Mouse (Mus musculus) embryonic facial prominence, embryonic 15.5 days (tissue): ENCODE data around the gene Map3k9. TPM values are rescaled to one million over a fixed set of nuclear protein-coding genes. Genes with fewer than 3 reads are reported as not detected.

Experiments used
- ATAC-seq: fragments of 200-750 bp; cut with Nextera tagmentation; 2 replicates; pipeline ENCODE4 v1.8.0; 2017; ENCODE audit warnings: low read depth, moderate TSS enrichment; ENCODE audit not compliant: insufficient number of reproducible peaks, low FRiP score, low TSS enrichment
- H3K27ac ChIP-seq: fragments of 300-500 bp; sonication (generic); replicated peaks from 2 replicates; pipeline ENCODE4 v1.5.1; 2015; ENCODE audit warnings: mild to moderate bottlenecking, inconsistent platforms
- H3K27me3 ChIP-seq: fragments of 300-500 bp; sonication (generic); 2 replicates; pipeline ENCODE4 v1.6.1; 2015; ENCODE audit warnings: inconsistent platforms
- H3K36me3 ChIP-seq: fragments of 300-500 bp; sonication (generic); 2 replicates; pipeline ENCODE4 v1.6.1; 2015; ENCODE audit warnings: mild to moderate bottlenecking, inconsistent platforms
- H3K4me1 ChIP-seq: fragments of 300-500 bp; sonication (generic); 2 replicates; pipeline ENCODE4 v1.6.1; 2015; ENCODE audit warnings: inconsistent platforms
- H3K4me2 ChIP-seq: fragments of 300-500 bp; sonication (generic); replicated peaks from 2 replicates; pipeline ENCODE4 v1.6.1; 2015; ENCODE audit warnings: mild to moderate bottlenecking, inconsistent platforms
- H3K4me3 ChIP-seq: fragments of 300-500 bp; sonication (generic); replicated peaks from 2 replicates; pipeline ENCODE4 v1.5.1; 2015; ENCODE audit warnings: mild to moderate bottlenecking, inconsistent platforms
- H3K9ac ChIP-seq: fragments of 300-500 bp; sonication (generic); 2 replicates; pipeline ENCODE4 v1.6.1; 2015; ENCODE audit warnings: inconsistent platforms
- H3K9me3 ChIP-seq: fragments of 300-500 bp; sonication (generic); replicated peaks from 2 replicates; pipeline ENCODE4 v1.6.1; 2016; ENCODE audit warnings: inconsistent platforms
- WGBS: fragments of 180-500 bp; shearing (Covaris S2); methylation state at CpG from one replicate; pipeline ENCODE4 v1.1.7; 2015; 5-methylcytosine and 5-hydroxymethylcytosine counted together
- polyA plus RNA-seq: library from polyadenylated mRNA; unstranded; fragments of >200 nt; fragmentation: Nextera tagmentation; extraction: Ambion mirVana; gene quantifications from 2 replicates; pipeline ENCODE4 v1.2.1, GENCODE M21; 2015

The Map3k9 gene
- polyA plus RNA-seq, 1 experiment from 2014 or later: 2.0 TPM

DNA sequence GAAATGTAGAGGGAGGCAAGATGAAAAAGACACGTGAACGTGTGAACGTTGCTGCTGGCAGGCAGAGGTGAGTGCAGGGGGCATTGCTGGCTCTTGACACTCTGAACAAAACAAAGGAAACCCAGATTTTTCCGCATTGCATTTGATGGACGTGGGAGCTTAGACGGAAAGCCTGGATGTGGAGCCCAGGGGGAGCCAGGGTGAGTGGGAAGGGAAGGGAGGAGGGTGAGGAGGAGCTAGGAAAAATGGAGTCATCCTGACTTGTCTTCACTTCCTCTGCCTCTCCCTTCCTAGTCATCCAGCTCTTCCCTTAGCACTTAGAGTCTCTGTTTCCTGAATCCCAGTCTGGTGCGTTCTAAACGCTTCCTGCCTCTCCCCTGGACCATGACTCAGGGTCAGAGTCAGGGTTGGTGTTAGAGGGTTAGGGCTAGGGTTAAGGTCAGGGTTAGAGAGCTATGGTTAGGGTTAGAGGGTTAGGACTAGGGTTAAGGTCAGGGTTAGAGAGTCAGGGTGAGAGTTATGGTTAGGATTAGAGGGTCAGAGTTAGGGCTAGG is 89.7 kb downstream of the Map3k9 start:
- ATAC-seq: no peak
- no peak overlapping the region for H3K27ac ChIP-seq

GRCm38 (mm10) chr12:81690751-81691150 is 90.2 kb downstream of the Map3k9 start:
- no peak for ATAC-seq
- H3K27ac ChIP-seq: no peak overlapping the region
- 63% methylated on average over 7 of the region's 7 CpGs for WGBS
- H3K27me3 ChIP-seq: no peaks in the 10 kb centered on the region
- no peaks in the 10 kb centered on the region for H3K36me3 ChIP-seq
- no peak overlapping the region for H3K4me3 ChIP-seq
- no peaks in the 10 kb centered on the region for H3K4me1 ChIP-seq
- H3K4me2 ChIP-seq: no peak overlapping the region
- H3K9me3 ChIP-seq: no peaks in the 10 kb centered on the region
- H3K9ac ChIP-seq: no peak overlapping the region

More for the DNA sequence above, 89.7 kb downstream of the Map3k9 start:
- Histone ChIP-seq H3K27me3 (no peaks in the 10 kb centered on the region), H3K9ac (no peak overlapping the region), H3K4me2 (no peak overlapping the region), H3K9me3 (no peaks in the 10 kb centered on the region), H3K36me3 (no peaks in the 10 kb centered on the region), H3K4me1 (no peaks in the 10 kb centered on the region), H3K4me3 (no peak overlapping the region)
- 33% methylated on average over 8 of the region's 8 CpGs for WGBS

GRCm38 (mm10) chr12:81690111-81690510 is 90.9 kb downstream of the Map3k9 start:
- Histone ChIP-seq H3K27ac (no peak overlapping the region), H3K9me3 (no peaks in the 10 kb centered on the region), H3K4me3 (no peak overlapping the region), H3K27me3 (no peaks in the 10 kb centered on the region), H3K36me3 (no peaks in the 10 kb centered on the region), H3K4me2 (no peak overlapping the region), H3K9ac (no peak overlapping the region), H3K4me1 (no peaks in the 10 kb centered on the region)
- no peak for ATAC-seq
- WGBS: 90% methylated on average over 15 of the region's 15 CpGs

GRCm38 (mm10) chr12:81689505-81690056 is 91.4 kb downstream of the Map3k9 start:
- 43% methylated on average over 4 of the region's 4 CpGs for WGBS
- no peak for ATAC-seq

DNA sequence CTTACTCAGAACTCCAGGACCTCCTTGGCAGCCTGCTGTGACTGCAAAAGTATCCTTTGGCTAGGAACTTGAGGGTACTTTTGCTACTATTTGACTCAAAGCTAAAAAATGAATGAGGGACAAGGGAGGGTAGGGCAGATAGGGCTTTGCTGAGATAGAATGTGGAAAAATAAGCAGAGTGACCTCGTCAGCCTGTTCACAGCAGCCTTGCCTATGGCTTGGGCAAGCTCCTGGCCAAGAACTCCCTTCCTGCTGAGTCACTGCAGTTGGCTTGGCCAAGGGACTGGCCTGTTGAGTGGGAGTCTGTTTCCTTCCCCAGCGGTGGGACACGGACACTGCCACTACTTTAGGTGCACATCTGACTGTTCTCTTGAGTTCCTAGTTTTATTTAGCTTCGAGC is 92.4 kb downstream of the Map3k9 start:
- H3K36me3 ChIP-seq: no peaks in the 10 kb centered on the region
- H3K27ac ChIP-seq: no peak overlapping the region
- no peak overlapping the region for H3K4me3 ChIP-seq
- ATAC-seq: no peak
- no peaks in the 10 kb centered on the region for H3K4me1 ChIP-seq
- no peaks in the 10 kb centered on the region for H3K9me3 ChIP-seq
- H3K27me3 ChIP-seq: 0 out of 2 replicates have a peak, but pooled peaks cover 4% of the 10 kb centered on the region
- WGBS: 86% methylated on average over 4 of the region's 4 CpGs
- no peak overlapping the region for H3K9ac ChIP-seq
- H3K4me2 ChIP-seq: no peak overlapping the region

More at GRCm38 (mm10) chr12:81689505-81690056, 91.4 kb downstream of the Map3k9 start:
- H3K9ac ChIP-seq: no peak overlapping the region
- no peaks in the 10 kb centered on the region for H3K9me3 ChIP-seq
- H3K27me3 ChIP-seq: 0 out of 2 replicates have a peak, but pooled peaks cover 3% of the 10 kb centered on the region
- no peaks in the 10 kb centered on the region for H3K4me1 ChIP-seq
- H3K27ac ChIP-seq: no peak overlapping the region
- H3K36me3 ChIP-seq: no peaks in the 10 kb centered on the region
- H3K4me2 ChIP-seq: no peak overlapping the region
- no peak overlapping the region for H3K4me3 ChIP-seq

GRCm38 (mm10) chr12:81687873-81688272 is 93.1 kb downstream of the Map3k9 start:
- Histone ChIP-seq H3K36me3 (no peaks in the 10 kb centered on the region), H3K4me1 (no peaks in the 10 kb centered on the region), H3K27me3 (0 out of 2 replicates have a peak, but pooled peaks cover 4% of the 10 kb centered on the region), H3K4me2 (no peak overlapping the region), H3K9ac (no peak overlapping the region), H3K4me3 (no peak overlapping the region), H3K9me3 (no peaks in the 10 kb centered on the region), H3K27ac (no peak overlapping the region)
- WGBS: 78% methylated on average over 5 of the region's 5 CpGs
- no peak for ATAC-seq

DNA sequence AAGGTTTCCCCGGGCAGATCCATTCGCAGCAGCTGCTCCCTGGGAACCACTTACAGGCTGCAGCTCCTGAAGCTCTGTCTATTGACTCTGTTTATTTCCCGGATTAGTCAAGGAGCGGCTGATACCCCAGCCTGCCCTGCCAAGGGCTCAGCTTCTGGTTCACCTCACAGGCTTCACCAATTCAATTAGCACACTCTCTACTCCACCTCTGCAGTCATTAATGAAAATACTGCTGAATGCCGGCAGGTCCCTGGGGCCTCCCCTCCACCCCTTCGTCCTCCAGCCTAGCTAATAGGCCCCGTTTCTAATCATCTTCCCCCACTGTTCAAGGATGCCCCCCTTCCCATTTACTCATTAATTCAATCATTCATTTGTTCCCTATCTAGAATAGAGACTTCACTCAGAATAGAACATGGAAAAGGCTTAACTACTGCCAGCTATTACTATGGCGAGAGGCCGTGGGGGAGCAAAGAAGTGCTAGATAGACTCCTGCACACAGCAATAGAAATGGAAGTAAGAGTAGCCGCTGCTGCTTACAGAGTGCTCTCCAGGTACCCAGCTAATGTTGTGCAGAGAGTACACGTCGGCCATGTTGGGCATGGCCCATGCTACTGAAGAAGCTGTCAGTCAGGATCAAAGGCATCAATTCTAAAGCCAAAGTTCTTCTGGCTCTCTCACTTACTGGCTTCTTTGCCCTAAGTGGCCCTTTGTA is 94.4 kb downstream of the Map3k9 start:
- no peak for ATAC-seq
- Histone ChIP-seq H3K4me2 (no peak overlapping the region), H3K27me3 (0 out of 2 replicates have a peak, but pooled peaks cover 4% of the 10 kb centered on the region), H3K4me3 (no peak overlapping the region), H3K36me3 (no peaks in the 10 kb centered on the region), H3K9me3 (no peaks in the 10 kb centered on the region), H3K9ac (no peak overlapping the region), H3K27ac (no peak overlapping the region), H3K4me1 (no peaks in the 10 kb centered on the region)
- WGBS: 41% methylated on average over 12 of the region's 12 CpGs

GRCm38 (mm10) chr12:81685981-81686380 is 95.0 kb downstream of the Map3k9 start:
- ATAC-seq: no peak
- H3K27ac ChIP-seq: no peak overlapping the region
- no peaks in the 10 kb centered on the region for H3K9me3 ChIP-seq
- no peaks in the 10 kb centered on the region for H3K4me1 ChIP-seq
- H3K36me3 ChIP-seq: no peaks in the 10 kb centered on the region
- WGBS: 59% methylated on average over 3 of the region's 3 CpGs
- no peak overlapping the region for H3K4me2 ChIP-seq
- 0 out of 2 replicates have a peak, but pooled peaks cover 4% of the 10 kb centered on the region for H3K27me3 ChIP-seq
- H3K9ac ChIP-seq: no peak overlapping the region
- no peak overlapping the region for H3K4me3 ChIP-seq

GRCm38 (mm10) chr12:81684096-81684495 is 96.9 kb downstream of the Map3k9 start:
- no peak for ATAC-seq
- WGBS: 77% methylated on average over 6 of the region's 6 CpGs
- H3K4me3 ChIP-seq: no peak overlapping the region
- H3K4me2 ChIP-seq: no peak overlapping the region
- 0 out of 2 replicates have a peak, but pooled peaks cover 4% of the 10 kb centered on the region for H3K27me3 ChIP-seq
- no peaks in the 10 kb centered on the region for H3K36me3 ChIP-seq
- H3K9ac ChIP-seq: no peak overlapping the region
- H3K9me3 ChIP-seq: no peaks in the 10 kb centered on the region
- H3K4me1 ChIP-seq: no peaks in the 10 kb centered on the region
- no peak overlapping the region for H3K27ac ChIP-seq

- H3K4me3 ChIP-seq: no peak overlapping the region
- H3K27ac ChIP-seq: no peak overlapping the region
- H3K4me2 ChIP-seq: no peak overlapping the region
- no peaks in the 10 kb centered on the region for H3K36me3 ChIP-seq
- no peaks in the 10 kb centered on the region for H3K9me3 ChIP-seq
- no peak for ATAC-seq
- WGBS: 68% methylated on average over 11 of the region's 11 CpGs
- H3K9ac ChIP-seq: no peak overlapping the region
- H3K4me1 ChIP-seq: no peaks in the 10 kb centered on the region
- H3K27me3 ChIP-seq: 0 out of 2 replicates have a peak, but pooled peaks cover 4% of the 10 kb centered on the region
These were observed 97.6 kb downstream of the Map3k9 start for GRCm38 (mm10) chr12:81683395-81683794.

- Histone ChIP-seq H3K9me3 (no peaks in the 10 kb centered on the region), H3K36me3 (no peaks in the 10 kb centered on the region), H3K4me1 (no peaks in the 10 kb centered on the region), H3K9ac (no peak overlapping the region), H3K4me2 (no peak overlapping the region), H3K27me3 (0 out of 2 replicates have a peak, but pooled peaks cover 4% of the 10 kb centered on the region), H3K27ac (no peak overlapping the region), H3K4me3 (no peak overlapping the region)
- WGBS: 49% methylated on average over 7 of the region's 7 CpGs
- no peak for ATAC-seq
These were observed 101.0 kb downstream of the Map3k9 start for GRCm38 (mm10) chr12:81679807-81680529.
